Mouse (Mus musculus): ENCODE results near the gene Tmem119. TPM values are rescaled to one million over a fixed set of nuclear protein-coding genes. Genes with fewer than 3 reads are reported as not detected.
"Not testable (repeated sequence)": the region's sequence is repeated elsewhere in the genome, so short reads cannot be mapped to it uniquely, and the experiment has no call there.

Gene Tmem119
- polyA plus RNA-seq, 1 experiment from 2014 or later: 4.9 TPM

- 78% methylated on average over 7 of the region's 7 CpGs for WGBS
Measured at GRCm38 (mm10) chr5:113781875-113782274, 18.4 kb downstream of the Tmem119 start.

DNA sequence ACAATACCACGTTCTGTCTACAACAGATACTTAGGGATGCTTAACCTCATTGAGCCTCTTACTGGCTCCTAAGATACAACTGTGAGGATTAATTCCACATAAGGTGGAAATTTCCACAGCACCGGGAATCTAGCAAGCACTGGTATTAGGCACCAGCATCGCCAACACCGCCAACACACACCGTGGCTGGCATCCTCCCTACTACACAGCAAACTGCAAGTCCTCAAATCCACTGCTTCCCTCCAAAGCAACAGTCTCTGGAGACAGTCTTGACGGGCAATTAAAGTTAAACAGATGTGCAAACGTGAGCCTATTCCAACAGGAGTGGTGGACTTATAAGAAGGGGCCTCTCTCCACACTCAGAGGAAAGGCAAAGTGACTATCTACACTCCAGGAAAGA is 19.1 kb downstream of the Tmem119 start:
- Histone ChIP-seq H3K4me1 (no peaks in the 10 kb centered on the region), H3K9ac (replicated peaks) (no peak overlapping the region), H3K27ac (replicated peaks) (no peak overlapping the region), H3K27me3 (peaks cover 10% of the 10 kb centered on the region; the same call in 1 of the 2 replicates), H3K9me3 (no peaks in the 10 kb centered on the region), H3K4me3 (no peak overlapping the region), H3K36me3 (peaks cover 18% of the 10 kb centered on the region), H3K4me2 (replicated peaks) (no peak overlapping the region)
- 87% methylated on average over 7 of the region's 7 CpGs for WGBS
- no peak for ATAC-seq (replicated peaks)

More at GRCm38 (mm10) chr5:113781875-113782274, 18.4 kb downstream of the Tmem119 start:
- Histone ChIP-seq H3K9ac (replicated peaks) (no peak overlapping the region), H3K27me3 (peaks cover 10% of the 10 kb centered on the region; the same call in 1 of the 2 replicates), H3K36me3 (peaks cover 12% of the 10 kb centered on the region), H3K4me2 (replicated peaks) (no peak overlapping the region), H3K4me1 (no peaks in the 10 kb centered on the region), H3K27ac (replicated peaks) (no peak overlapping the region), H3K4me3 (no peak overlapping the region), H3K9me3 (no peaks in the 10 kb centered on the region)
- ATAC-seq (replicated peaks): no peak

GRCm38 (mm10) chr5:113780763-113781162 is 19.6 kb downstream of the Tmem119 start:
- Histone ChIP-seq H3K27me3 (peaks cover 10% of the 10 kb centered on the region; the same call in 1 of the 2 replicates), H3K4me2 (replicated peaks) (no peak overlapping the region), H3K27ac (replicated peaks) (no peak overlapping the region), H3K4me3 (no peak overlapping the region), H3K36me3 (peaks cover 23% of the 10 kb centered on the region), H3K9me3 (no peaks in the 10 kb centered on the region), H3K9ac (replicated peaks) (no peak overlapping the region), H3K4me1 (no peaks in the 10 kb centered on the region)
- ATAC-seq (replicated peaks): no peak
- 90% methylated on average over 5 of the region's 5 CpGs for WGBS

DNA sequence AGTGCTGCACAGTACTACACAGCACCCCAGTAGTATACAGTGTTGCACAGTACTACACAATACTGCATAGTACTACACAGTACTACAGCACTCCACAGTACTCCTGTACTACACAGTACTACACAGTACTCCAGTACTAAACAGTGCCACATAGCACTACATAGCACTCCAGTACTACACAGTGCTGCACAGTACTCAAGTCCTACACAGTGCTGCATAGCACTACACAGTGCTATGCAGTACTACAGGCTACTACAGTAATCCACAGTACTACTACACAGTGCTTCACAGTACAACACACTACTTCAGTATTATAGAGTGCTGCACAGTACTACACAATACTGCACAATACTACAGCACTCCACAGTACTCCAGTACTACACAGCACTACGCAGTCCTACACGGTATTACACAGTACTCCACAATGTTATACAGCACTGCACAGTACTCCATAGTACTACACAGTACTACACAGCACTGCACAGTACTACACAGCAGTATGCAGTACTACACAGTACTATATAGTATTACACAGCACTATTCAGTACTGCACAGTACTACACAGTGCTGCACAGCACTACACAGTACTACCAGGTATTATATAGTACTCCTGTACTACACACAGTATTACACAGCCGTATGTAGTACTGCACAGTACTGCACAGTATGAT is 20.1 kb downstream of the Tmem119 start:
- Histone ChIP-seq H3K9ac (replicated peaks) (no peak overlapping the region), H3K9me3 (no peaks in the 10 kb centered on the region), H3K4me3 (no peak overlapping the region), H3K36me3 (peaks cover 28% of the 10 kb centered on the region), H3K4me2 (replicated peaks) (no peak overlapping the region), H3K27me3 (peaks cover 10% of the 10 kb centered on the region; the same call in 1 of the 2 replicates), H3K4me1 (no peaks in the 10 kb centered on the region), H3K27ac (replicated peaks) (no peak overlapping the region)
- 0 out of 2 replicates have a peak, but pooled peaks have one; percentile 38 for ATAC-seq (replicated peaks)
- 97% methylated on average over 3 of the region's 3 CpGs for WGBS

GRCm38 (mm10) chr5:113779569-113779968 is 20.7 kb downstream of the Tmem119 start:
- Histone ChIP-seq H3K27me3 (peaks cover 10% of the 10 kb centered on the region; the same call in 1 of the 2 replicates), H3K4me3 (no peak overlapping the region), H3K36me3 (peaks cover 35% of the 10 kb centered on the region), H3K9ac (replicated peaks) (no peak overlapping the region), H3K27ac (replicated peaks) (no peak overlapping the region), H3K4me2 (replicated peaks) (no peak overlapping the region), H3K9me3 (no peaks in the 10 kb centered on the region), H3K4me1 (no peaks in the 10 kb centered on the region)
- ATAC-seq (replicated peaks): no peak
- 83% methylated on average over 5 of the region's 5 CpGs for WGBS

DNA sequence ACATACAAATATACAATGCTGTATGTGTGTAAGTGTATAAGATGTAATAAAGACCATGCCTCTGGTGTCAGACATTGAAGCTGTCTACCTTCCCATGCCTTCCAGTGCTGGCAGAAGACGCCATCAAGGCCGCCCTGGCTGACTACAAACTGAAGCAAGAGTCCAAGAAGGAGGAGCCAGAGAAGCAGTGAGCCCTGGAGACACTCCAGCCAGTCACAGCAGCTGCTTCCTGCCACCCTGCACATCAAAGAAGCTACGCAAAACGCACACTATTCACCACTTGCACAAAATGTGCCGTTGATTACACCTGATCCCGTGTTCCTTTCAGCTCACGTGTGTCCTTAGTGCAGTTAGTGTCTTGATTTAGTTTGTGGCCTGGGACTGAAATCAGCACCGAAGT is 22.6 kb downstream of the Tmem119 start:
- H3K4me2 ChIP-seq (replicated peaks); H3K9ac ChIP-seq (replicated peaks); H3K4me3 ChIP-seq; ATAC-seq (replicated peaks); H3K9me3 ChIP-seq; H3K27me3 ChIP-seq; H3K27ac ChIP-seq (replicated peaks): not testable (repeated sequence)
- Histone ChIP-seq H3K36me3 (peaks cover 39% of the 10 kb centered on the region), H3K4me1 (peaks cover 12% of the 10 kb centered on the region)
- 93% methylated on average over 8 of the region's 8 CpGs for WGBS

GRCm38 (mm10) chr5:113776896-113777226 is 23.5 kb downstream of the Tmem119 start:
- Histone ChIP-seq H3K4me1 (peaks cover 12% of the 10 kb centered on the region), H3K36me3 (peaks cover 39% of the 10 kb centered on the region), H3K4me2 (replicated peaks) (no peak overlapping the region), H3K4me3 (no peak overlapping the region), H3K27ac (replicated peaks) (no peak overlapping the region), H3K9ac (replicated peaks) (no peak overlapping the region), H3K27me3 (no peaks in the 10 kb centered on the region), H3K9me3 (no peaks in the 10 kb centered on the region)
- ATAC-seq (replicated peaks): no peak
- WGBS: 92% methylated on average over 8 of the region's 8 CpGs

DNA sequence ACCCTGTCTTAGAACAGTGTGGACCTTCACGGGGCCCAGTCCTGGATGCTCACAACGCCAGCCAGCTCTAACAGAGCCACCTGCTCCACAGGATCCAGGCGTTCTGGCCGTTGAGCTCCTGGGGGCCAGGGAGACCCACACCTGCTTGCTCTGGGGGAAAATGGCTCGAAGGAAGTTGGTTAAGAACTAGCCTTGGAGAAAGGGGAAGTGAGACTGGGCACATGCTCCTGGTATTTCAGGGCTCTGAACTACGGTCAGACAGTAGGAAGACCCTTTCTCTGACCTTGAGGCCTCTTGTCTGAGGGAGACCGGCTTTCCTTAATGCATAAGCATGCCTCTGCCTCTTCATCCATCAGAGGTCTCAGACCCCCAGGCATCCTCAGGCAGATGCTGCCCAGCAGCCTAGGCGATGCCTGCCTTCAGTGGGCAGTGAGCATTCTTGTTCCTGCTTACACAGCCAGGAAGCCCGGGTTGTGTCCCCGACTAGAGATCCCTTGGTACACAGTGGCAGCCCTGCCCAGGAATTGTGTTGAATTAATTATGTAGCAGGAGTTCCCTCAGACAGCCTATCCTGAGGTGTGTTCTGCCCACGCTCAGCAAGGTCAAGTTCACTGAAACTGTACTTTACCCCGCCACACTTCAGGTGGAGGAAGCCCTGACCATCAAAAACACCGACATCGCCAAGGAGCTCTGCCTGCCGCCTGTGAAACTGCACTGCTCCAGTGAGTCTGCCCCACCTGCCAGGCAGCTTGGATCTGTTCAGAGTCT is 24.0 kb downstream of the Tmem119 start:
- Histone ChIP-seq H3K27me3 (no peaks in the 10 kb centered on the region), H3K4me1 (peaks cover 12% of the 10 kb centered on the region), H3K9ac (replicated peaks) (no peak overlapping the region), H3K4me2 (replicated peaks) (no peak overlapping the region), H3K36me3 (peaks cover 39% of the 10 kb centered on the region), H3K27ac (replicated peaks) (no peak overlapping the region), H3K9me3 (no peaks in the 10 kb centered on the region), H3K4me3 (no peak overlapping the region)
- WGBS: 93% methylated on average over 15 of the region's 15 CpGs
- no peak for ATAC-seq (replicated peaks)

GRCm38 (mm10) chr5:113775585-113775984 is 24.7 kb downstream of the Tmem119 start:
- no peak for ATAC-seq (replicated peaks)
- H3K27ac ChIP-seq (replicated peaks): no peak overlapping the region
- H3K4me3 ChIP-seq: no peak overlapping the region
- WGBS: 92% methylated on average over 10 of the region's 10 CpGs
- no peaks in the 10 kb centered on the region for H3K27me3 ChIP-seq
- no peak overlapping the region for H3K9ac ChIP-seq (replicated peaks)
- peaks cover 13% of the 10 kb centered on the region for H3K4me1 ChIP-seq
- H3K9me3 ChIP-seq: no peaks in the 10 kb centered on the region
- H3K4me2 ChIP-seq (replicated peaks): no peak overlapping the region
- peaks cover 39% of the 10 kb centered on the region for H3K36me3 ChIP-seq

- Histone ChIP-seq H3K4me1 (peaks cover 33% of the 10 kb centered on the region), H3K27ac (replicated peaks) (no peak overlapping the region), H3K9me3 (no peaks in the 10 kb centered on the region), H3K27me3 (no peaks in the 10 kb centered on the region), H3K4me2 (replicated peaks) (peak overlapping the region; percentile 97), H3K9ac (replicated peaks) (0 out of 2 replicates have a peak overlapping the region, but pooled peaks have one; percentile 91), H3K36me3 (peaks cover 38% of the 10 kb centered on the region), H3K4me3 (peak overlapping the region; percentile 84)
- 1% methylated on average over 7 of the region's 7 CpGs for WGBS
- no peak for ATAC-seq (replicated peaks)
Measured at GRCm38 (mm10) chr5:113773664-113774063, 26.7 kb downstream of the Tmem119 start.

- Histone ChIP-seq H3K4me3 (peak overlapping the region; percentile 84), H3K4me2 (replicated peaks) (peak overlapping the region; percentile 97), H3K27ac (replicated peaks) (peak overlapping the region; percentile 99), H3K9me3 (no peaks in the 10 kb centered on the region), H3K9ac (replicated peaks) (peak overlapping the region; percentile 91), H3K4me1 (peaks cover 33% of the 10 kb centered on the region), H3K36me3 (peaks cover 35% of the 10 kb centered on the region), H3K27me3 (no peaks in the 10 kb centered on the region)
- ATAC-seq (replicated peaks): no peak; the same call in 1 of the 2 replicates
- 2% methylated on average over 38 of the region's 38 CpGs for WGBS
Measured at GRCm38 (mm10) chr5:113772905-113773519, 27.3 kb downstream of the Tmem119 start.

DNA sequence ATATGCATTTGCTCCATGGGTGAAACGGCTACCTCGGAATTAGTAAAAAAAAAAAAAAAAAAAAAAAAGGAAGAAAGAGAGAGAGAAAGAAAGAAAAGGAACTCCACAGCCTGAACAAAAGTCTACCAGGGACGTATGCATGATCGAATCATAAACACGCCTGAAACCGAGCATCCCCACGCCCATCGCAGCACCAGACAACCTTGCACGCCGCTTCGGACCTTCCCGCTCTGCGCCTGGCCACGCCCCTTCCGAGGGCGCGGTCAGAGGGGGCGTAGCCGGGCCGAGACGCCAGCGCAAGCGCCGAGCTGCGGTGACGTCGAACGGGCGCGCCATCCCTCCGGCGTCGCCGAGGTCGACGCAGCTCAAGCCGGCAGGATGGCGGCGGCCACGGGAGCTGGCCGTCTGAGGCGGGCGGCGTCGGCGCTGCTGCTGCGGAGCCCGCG is 27.8 kb downstream of the Tmem119 start, which contains the start of the genes Sart3 and Iscu:
Gene Sart3, minus strand, starts transcription at position 61 of the 446 bp plus-strand sequence.
Gene Iscu, plus strand, starts transcription at position 299 of the 446 bp plus-strand sequence.
- peak; percentile 90 for ATAC-seq (replicated peaks)
- H3K9me3 ChIP-seq: no peaks in the 10 kb centered on the region
- no peaks in the 10 kb centered on the region for H3K27me3 ChIP-seq
- peak within 1 kb of the TSS; percentile 84 for H3K4me3 ChIP-seq
- 0% methylated on average over 49 of the region's 49 CpGs for WGBS
- H3K9ac ChIP-seq (replicated peaks): peak within 1 kb of the TSS; percentile 91
- H3K4me1 ChIP-seq: peaks cover 33% of the 10 kb centered on the region
- H3K4me2 ChIP-seq (replicated peaks): peak within 1 kb of the TSS; percentile 97
- peak within 1 kb of the TSS; percentile 99 for H3K27ac ChIP-seq (replicated peaks)
- H3K36me3 ChIP-seq: peaks cover 34% of the 10 kb centered on the region

Measured in forebrain, embryonic 15.5 days (tissue).